Mouse (Mus musculus): Measurements from ENCODE around the gene Krt2.

DNA sequence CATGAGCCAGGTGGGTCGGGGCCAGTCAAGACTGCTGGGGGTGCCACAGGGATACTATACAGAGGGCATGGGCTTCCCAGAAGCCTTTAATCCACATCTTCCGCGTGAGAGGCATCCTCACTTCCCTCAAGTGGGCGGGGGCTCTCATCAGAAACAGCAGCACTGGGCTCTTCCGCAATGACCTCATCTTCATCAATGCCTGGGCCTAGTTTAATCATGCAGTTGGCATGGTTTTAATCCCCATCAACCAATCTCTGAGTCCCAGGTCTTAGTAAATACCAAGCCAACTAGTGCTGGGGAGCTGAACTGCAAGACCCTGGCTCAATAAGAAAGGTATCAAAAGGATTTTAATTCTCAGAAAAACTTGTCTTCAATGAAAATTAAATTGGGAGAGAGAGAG lies 11.5 kb upstream of the Krt2 start:
- TF ChIP-seq POLR2A (IDR thresholded peaks at IDR 0.05; ENCODE audit: control insufficient read depth, low read depth, low read length) (no peak), CTCF (IDR thresholded peaks at IDR 0.05; ENCODE audit: control insufficient read depth, insufficient read depth, insufficient replicate concordance, low read depth, low read length) (no peak)
